Mouse (Mus musculus) fat pad, adult 2 months (tissue): ENCODE data around the gene Fbxw7.
"Not testable (repeated sequence)": the region's sequence is repeated elsewhere in the genome, so short reads cannot be mapped to it uniquely, and the experiment has no call there.

Source experiments
- DNase-seq: peaks from one replicate; pipeline ENCODE4 v3.0.0-alpha.2; 2011; ENCODE audit warnings: low read depth, low spot score; ENCODE audit errors: extremely low read depth

Gene Fbxw7

DNA sequence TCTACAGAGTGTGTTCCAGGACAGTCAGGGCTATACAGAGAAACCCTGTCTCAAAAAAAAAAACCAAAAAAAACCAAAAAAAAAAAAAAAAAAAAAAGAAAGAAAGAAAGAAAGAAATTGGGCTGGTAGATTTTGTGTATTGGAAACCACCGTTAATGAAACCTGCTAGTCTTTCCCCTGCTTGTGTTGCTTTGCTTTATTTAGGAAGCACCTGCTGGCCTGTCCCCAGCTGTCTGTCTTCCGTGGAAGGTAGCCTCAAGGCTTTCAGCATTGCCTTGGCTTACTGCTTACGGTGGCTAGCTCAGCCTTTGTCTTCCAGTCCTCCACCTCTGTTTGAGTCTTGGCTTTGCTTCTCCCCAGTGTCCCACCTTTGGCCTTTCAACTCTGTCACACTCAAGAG, 11.9 kb downstream of the Fbxw7 start:
- no peak for DNase-seq

DNA sequence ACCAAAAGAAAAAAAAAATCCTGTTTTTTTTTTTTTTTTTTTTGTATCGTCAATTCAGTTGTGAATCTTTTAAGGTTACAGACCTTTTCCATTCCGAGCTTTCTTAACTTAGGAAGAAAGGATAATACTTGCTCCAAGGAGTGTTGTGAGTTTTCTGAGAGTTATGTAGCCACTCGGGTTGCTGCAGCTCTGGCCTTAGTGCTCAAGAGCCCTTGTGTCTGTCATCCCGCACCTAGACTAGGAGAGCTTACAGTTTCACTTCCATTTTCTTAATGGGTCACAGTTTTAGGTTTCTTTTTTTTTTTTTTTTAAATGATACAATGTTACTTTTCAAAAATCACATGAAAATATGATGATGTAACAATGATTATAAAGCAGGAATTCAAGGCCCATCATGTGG, 12.5 kb downstream of the Fbxw7 start:
- DNase-seq: no peak

DNA sequence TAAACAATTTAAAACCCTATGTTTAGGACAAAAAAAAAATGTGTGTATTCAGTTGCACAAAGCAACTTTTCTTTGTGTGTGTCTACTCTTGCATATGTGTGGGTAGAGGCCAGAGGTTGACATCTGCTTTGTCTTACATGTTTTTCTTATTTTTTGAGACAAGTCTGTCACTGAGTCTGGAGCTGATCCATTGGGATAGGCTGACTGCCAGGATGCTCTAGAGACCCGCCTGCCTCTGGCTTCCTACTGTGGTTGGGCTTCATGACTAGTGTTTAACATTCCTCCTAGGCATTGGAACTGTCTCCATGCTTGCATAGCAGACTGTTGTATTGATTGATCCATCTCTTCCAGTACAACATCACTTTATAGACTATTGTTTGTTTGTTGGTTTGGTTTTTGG, 14.3 kb downstream of the Fbxw7 start:
- DNase-seq: no peak

- DNase-seq: no peak
Observed at GRCm38 (mm10) chr3:84836029-84836428, 21.0 kb downstream of the Fbxw7 start.

DNA sequence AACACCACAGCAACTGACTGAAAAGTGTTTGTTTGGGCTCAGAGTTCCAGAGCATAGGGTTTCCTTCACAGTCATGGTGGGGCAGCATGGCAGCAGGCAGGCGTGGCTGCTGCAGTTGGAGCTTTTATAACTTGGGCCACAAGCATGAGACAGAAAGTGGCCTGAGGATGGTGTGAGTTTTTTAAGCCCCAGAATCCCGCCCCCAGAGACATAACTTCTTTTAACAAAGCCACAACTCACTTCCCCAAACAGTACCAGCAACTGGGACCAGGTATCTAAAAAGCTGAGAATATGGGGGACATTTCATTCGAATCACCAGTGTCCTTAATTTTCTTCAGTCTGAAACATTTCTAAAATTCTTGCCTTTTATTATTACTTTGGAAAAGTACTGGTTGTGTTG, 22.9 kb downstream of the Fbxw7 start:
- DNase-seq: no peak

DNA sequence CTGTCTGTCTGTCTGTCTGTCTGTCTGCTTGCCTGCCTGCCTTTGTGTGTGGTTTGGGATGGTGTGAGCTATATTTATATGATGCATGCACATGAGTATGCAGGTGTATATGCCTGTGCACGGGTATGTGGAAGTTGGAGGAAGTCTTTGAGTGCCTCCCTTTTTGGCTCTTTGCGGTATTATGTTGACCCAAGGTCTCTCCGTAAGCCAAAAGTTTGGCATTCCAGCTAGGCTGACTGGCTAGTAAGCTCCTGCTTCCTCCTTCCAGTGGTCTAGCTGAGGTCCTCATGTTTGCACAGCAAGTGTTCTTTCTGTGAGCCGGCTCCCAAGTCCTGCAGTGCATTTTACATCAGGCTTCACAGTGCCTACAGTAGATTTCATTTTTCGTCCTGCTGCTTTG, 24.4 kb downstream of the Fbxw7 start:
- no peak for DNase-seq

DNA sequence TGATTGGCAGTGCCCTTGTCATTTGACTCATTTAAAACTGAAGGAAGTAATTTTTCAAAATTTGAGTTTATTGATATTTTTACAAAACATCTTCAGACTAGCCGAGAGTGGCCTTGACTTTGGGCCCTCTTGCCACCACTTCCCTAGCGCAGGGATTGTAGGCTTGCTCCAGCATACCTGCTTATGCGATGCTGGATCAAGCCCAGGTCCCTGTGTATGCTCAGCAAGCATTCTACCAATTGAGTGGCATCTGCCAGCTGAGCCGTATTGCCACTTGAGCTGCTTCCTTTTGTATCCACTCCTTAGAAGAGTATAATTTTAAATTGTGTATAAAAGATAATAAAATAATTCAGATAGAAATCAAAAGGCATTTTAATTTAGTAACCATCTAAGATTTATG, 26.2 kb downstream of the Fbxw7 start:
- no peak for DNase-seq

- no peak for DNase-seq
Observed at GRCm38 (mm10) chr3:84842793-84843192, 27.7 kb downstream of the Fbxw7 start.

DNA sequence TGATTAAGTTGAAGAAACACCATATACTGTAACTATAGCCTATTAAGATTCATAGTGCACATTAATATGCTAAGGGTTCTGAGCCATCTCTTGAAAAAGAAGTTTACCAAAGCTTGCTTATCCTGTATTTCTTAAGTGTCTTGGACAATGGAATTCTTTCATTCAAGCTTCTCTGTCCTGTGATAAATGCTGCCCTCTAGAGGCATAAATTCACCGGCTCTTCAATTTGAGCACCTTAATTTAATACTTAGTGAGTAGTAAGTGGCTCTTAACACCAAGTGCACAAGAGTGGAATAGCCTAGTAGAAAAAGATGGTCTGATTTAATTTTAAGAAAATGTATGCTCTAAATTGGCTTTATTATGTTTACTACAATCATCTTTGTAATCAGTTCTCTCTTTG, 28.5 kb downstream of the Fbxw7 start:
- DNase-seq: peak; percentile 18

- DNase-seq: no peak
Observed at GRCm38 (mm10) chr3:84848798-84849197, 33.7 kb downstream of the Fbxw7 start.

- DNase-seq: no peak
Observed at GRCm38 (mm10) chr3:84850418-84850817, 35.4 kb downstream of the Fbxw7 start.

DNA sequence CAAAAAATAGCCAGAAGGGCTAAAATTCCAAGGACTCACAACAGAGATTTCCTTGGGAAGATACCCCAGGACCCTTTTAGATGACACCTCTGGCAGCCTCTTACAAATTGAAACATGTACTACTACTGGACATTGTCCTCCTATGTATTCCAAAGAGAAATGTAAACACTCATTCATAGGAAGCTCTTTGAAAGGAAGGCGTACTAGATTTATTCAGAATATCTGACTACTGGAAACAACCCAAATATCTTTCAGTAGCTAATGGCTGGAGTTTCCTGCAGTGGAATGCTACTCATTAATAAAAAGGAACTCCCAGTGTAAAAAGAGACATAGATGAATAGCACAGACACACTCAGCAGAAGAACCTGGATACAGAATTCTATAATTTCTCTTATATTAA, 36.7 kb downstream of the Fbxw7 start:
- DNase-seq: no peak

DNA sequence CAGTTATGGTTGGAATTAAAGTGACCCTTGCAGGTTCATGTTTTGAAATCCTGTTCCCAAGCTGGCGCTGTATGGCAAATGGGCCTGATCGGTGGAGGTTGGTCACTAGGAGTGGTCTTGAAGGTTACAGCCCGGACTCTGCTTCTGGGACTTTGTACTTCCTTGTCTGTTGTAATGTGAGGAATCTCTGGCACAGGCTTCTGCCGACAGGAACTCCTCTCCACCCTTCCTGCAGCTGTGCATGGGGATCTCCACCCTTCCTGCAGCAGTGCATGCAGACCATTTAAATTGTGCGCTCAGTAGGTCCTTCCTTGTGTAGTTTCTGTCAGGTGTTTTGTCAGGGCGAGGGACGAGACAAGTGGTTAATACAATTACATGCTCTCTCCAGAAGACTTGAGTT, 37.8 kb downstream of the Fbxw7 start:
- DNase-seq: no peak

GRCm38 (mm10) chr3:84854440-84854839, 39.4 kb downstream of the Fbxw7 start:
- no peak for DNase-seq

GRCm38 (mm10) chr3:84860669-84861068, 45.6 kb downstream of the Fbxw7 start:
- no peak for DNase-seq

DNA sequence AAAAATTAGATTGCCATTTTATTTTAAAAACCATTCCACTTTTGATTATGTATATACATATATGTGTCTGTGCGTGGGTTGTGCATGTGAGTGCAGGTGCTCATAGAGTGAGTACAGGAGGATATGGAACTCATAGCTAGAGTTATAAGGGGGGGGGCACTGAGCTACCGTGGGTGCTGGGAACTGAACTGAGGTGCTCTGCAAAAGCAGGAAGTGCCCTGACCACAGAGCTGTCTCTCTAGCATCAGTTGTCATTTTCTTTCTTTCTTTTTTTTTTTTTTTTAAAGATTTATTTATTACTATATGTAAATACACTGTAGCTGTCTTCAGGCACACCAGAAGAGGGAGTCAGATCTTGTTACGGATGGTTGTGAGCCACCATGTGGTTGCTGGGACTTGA, 46.7 kb downstream of the Fbxw7 start:
- not testable (repeated sequence) for DNase-seq

DNA sequence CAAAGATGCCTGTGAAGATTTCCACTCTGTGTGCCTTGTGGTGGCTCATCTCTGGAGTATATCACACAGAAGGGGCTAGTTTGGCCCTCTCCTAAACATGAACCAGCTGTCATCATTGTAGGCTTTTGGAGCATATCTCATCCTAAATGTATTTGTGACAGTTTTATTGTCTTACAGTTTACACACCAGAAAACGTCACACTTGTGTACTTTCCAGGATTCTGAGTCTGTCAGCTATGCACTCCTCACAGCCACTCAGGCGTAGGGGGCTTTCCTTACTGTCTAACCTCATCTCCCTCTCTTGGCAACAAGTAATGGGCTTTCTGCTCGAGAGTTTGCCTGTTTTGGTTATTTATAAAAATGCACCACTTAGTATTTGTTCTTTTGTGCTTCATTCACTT, 50.6 kb downstream of the Fbxw7 start:
- no peak for DNase-seq

DNA sequence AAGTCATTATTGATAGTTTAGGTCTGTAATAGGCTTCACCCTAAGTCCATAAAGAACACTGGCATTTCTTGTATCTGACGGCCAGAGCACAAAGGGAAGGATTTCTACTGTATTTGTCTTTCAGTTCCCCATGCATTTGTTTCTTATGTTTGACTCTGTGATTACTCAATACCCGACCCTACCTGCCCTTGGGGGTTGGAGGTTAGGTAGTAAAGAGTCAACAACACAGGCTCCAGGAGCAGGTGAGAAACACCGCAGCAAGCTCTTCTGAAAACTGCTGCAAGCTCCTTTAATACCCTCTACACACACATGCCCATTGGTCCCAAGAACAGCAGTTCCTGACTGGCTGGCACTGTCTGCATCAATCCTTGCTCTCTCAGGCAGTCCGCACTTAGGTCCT, 51.8 kb downstream of the Fbxw7 start:
- DNase-seq: no peak

DNA sequence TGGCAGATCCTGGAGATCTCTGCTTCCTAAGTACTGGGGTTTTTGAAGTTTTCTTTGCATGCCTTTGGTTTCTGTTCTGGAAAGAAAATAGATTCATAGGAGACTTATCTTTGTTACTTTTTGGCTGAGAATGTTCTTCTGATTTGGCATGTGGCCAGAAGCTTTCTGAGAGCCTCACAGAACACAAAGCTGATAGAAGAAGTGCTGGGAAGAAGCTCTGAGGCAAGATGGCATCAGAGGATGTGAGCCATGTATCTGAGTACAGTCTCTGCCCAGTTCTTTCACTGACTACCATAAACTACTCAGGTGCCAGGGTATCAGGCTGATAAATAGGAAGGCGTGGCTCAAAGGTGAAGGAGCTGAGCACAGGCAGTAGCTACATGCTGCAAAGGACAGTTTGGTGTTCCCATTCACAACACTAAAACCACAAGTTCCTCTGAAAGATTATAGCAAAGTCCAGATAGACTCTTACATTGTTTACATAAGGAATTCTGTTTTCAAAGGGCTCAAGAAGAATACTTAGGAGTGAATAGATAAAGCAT, 52.4 kb downstream of the Fbxw7 start:
- DNase-seq: no peak

GRCm38 (mm10) chr3:84867991-84868390, 52.9 kb downstream of the Fbxw7 start:
- no peak for DNase-seq

- no peak for DNase-seq
Observed at GRCm38 (mm10) chr3:84870126-84870525, 55.1 kb downstream of the Fbxw7 start.

GRCm38 (mm10) chr3:84875306-84875705, 60.2 kb downstream of the Fbxw7 start:
- DNase-seq: no peak

DNA sequence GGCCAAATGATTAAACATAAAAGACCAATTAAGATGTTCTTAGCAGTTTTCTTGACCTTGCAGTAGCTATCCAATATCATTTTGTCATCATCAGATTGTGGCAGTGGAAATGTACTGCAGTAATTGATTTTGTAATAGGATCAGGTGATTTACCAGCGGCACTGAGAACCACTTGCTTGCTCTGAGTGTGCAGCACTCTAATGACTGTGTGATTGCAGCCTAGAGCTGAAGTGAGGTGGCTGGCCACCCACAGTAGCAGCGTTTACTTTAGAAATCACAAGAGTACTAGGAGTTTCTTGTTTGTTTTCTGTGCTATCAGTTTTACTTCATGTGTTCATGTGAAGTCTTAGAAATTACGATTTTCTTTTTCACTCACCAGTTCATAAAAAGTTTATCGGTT, 61.1 kb downstream of the Fbxw7 start:
- peak; percentile 11 for DNase-seq
